Mouse (Mus musculus): ENCODE data around the gene Scaf11.

DNA sequence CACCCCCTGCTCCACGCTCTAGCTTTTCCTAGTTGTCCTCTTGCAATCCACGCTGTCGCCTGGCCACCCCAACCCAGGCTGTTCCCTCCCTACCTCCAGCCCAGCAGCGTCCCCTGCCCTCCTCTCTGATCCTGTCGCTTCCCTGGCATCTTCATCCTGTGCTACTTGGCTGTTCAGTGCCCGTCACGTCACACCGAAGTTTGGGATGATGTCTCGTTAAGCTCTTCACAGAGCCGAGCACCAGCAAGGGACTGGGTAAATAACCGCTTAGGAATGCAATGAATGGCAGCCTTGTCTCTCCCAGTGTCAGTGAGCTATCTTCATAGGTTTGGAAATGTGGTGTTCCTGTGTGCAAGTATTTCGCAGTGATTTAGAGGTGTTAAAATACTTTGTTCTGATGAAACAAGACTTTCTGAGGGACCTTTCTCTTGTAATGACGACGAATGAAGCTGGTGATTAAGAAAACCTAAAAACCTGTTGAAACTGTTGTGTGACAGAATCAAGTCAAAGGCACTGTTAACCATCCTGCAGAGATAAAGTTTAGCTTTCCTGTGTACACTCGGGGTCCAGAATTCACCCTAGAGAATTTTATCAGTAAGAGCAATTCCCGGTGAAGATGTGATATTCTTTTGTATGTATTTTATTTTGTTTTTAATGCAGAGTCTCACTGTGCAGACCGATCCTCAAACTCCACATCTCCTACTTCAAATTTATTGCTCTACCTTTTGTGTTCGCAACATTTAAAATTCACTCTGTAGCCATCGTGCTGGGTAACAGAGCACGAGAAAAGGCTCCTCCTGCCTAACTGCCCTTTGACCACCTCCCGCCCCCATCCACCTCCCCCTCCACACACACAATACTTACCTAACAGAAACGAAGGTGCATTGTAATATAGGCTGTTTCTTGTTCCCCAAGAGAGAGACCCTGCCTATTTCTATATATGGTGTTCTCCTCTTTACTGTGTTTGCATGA is 1.2 kb upstream of the Scaf11 start:
- TF ChIP-seq CTCF (IDR thresholded peaks at IDR 0.05; ENCODE audit: control insufficient read depth, insufficient read depth, insufficient replicate concordance, low read depth, low read length), result no peak
- TF ChIP-seq POLR2A (IDR thresholded peaks at IDR 0.05; ENCODE audit: control insufficient read depth, low read depth, low read length), result no peak
